Comparison of ENCODE assay signal across 7 mouse cellular contexts in genomic region chr2:127133621-127134461, GRCm38 (mm10). TPM values are rescaled to one million over a fixed set of nuclear protein-coding genes. Genes with fewer than 3 reads are reported as not detected.
DNase-seq lines count a peak whose midpoint lies in the region; ATAC-seq and TF ChIP-seq lines count a peak whose summit lies in the region.

TSS of gene Ncaph (minus strand) at chr2:127133954.

- peak within 1 kb of the TSS; percentile 90 for H3K27ac ChIP-seq in embryonic facial prominence, embryonic 12.5 days
- H3K27ac ChIP-seq in heart, adult 2 months, result peak within 1 kb of the TSS; percentile 76
- H3K27ac ChIP-seq in limb, embryonic 13.5 days, result peak within 1 kb of the TSS; percentile 76
- H3K27ac ChIP-seq in midbrain, embryonic 16.5 days (ENCODE audit: low read length), result peak within 1 kb of the TSS; percentile 78

- peak; percentile 7; the same call in 1 of the 2 replicates for TF ChIP-seq CTCF in heart, adult 2 months (IDR thresholded peaks at IDR 0.05)

- no peaks in the 10 kb centered on the region for H3K9me3 ChIP-seq in embryonic facial prominence, embryonic 12.5 days
- H3K9me3 ChIP-seq in limb, embryonic 13.5 days, result no peaks in the 10 kb centered on the region
- H3K9me3 ChIP-seq in midbrain, embryonic 16.5 days (replicated peaks; ENCODE audit: control insufficient read depth, low read length, poor library complexity, severe bottlenecking), result no peaks in the 10 kb centered on the region

- peak; percentile 96 for TF ChIP-seq POLR2A in heart, adult 2 months (IDR thresholded peaks at IDR 0.05; ENCODE audit: insufficient read depth, low read depth, low read length)

- no peaks in the 10 kb centered on the region for H3K27me3 ChIP-seq in embryonic facial prominence, embryonic 12.5 days
- H3K27me3 ChIP-seq in heart, adult 2 months (ENCODE audit: control insufficient read depth, insufficient read depth, low read length), result no peaks in the 10 kb centered on the region
- H3K27me3 ChIP-seq in limb, embryonic 13.5 days, result no peaks in the 10 kb centered on the region
- H3K27me3 ChIP-seq in midbrain, embryonic 16.5 days (ENCODE audit: control insufficient read depth, insufficient read depth, low read depth, low read length), result no peaks in the 10 kb centered on the region

- no peaks in the 10 kb centered on the region; the same call in 1 of the 2 replicates for H3K79me2 ChIP-seq in heart, adult 2 months (replicated peaks; ENCODE audit: control insufficient read depth, insufficient read depth, low read length)

- H3K4me1 ChIP-seq in embryonic facial prominence, embryonic 12.5 days, result peaks cover 32% of the 10 kb centered on the region
- H3K4me1 ChIP-seq in heart, adult 2 months (ENCODE audit: control insufficient read depth, insufficient read depth, low read length), result peaks cover 10% of the 10 kb centered on the region
- peaks cover 47% of the 10 kb centered on the region for H3K4me1 ChIP-seq in limb, embryonic 13.5 days
- H3K4me1 ChIP-seq in midbrain, embryonic 16.5 days (ENCODE audit: control insufficient read depth, insufficient read depth, low read length), result peaks cover 11% of the 10 kb centered on the region

- H3K36me3 ChIP-seq in embryonic facial prominence, embryonic 12.5 days, result no peaks in the 10 kb centered on the region
- peaks cover 4% of the 10 kb centered on the region; the same call in 1 of the 2 replicates for H3K36me3 ChIP-seq in heart, adult 2 months (ENCODE audit: control insufficient read depth, insufficient read depth, low read length)
- no peaks in the 10 kb centered on the region for H3K36me3 ChIP-seq in limb, embryonic 13.5 days
- H3K36me3 ChIP-seq in midbrain, embryonic 16.5 days (ENCODE audit: control insufficient read depth, insufficient read depth, low read length), result no peaks in the 10 kb centered on the region

- TF ChIP-seq EP300 in heart, adult 2 months (IDR thresholded peaks at IDR 0.05; ENCODE audit: insufficient read depth, low read depth, low read length), result no peak

- 2% methylated on average over 57 of the region's 57 CpGs for WGBS in embryonic facial prominence, embryonic 12.5 days
- 2% methylated on average over 57 of the region's 57 CpGs for WGBS in heart, adult 2 months
- WGBS in limb, embryonic 13.5 days, result 2% methylated on average over 57 of the region's 57 CpGs
- WGBS in midbrain, embryonic 16.5 days, result 2% methylated on average over 57 of the region's 57 CpGs

- peak; percentile 85 for ATAC-seq in embryonic facial prominence, embryonic 12.5 days (ENCODE audit: insufficient number of reproducible peaks, insufficient read depth, low FRiP score, low TSS enrichment)
- ATAC-seq in limb, embryonic 13.5 days (ENCODE audit: low FRiP score, low read depth), result peak; percentile 93
- ATAC-seq in midbrain, embryonic 16.5 days, result peak; percentile 95

- intact Hi-C loops in heart, adult 2 months (cut with DNase I), result loop anchor here (5.0 kb wide), 1 partner anchor 62 kb away; the partner anchor contains the start of gene Blvra

- H3K9ac ChIP-seq in embryonic facial prominence, embryonic 12.5 days, result peak within 1 kb of the TSS; percentile 74
- peak within 1 kb of the TSS; percentile 70 for H3K9ac ChIP-seq in heart, adult 2 months (ENCODE audit: low read depth, low read length)
- peak within 1 kb of the TSS; percentile 68 for H3K9ac ChIP-seq in limb, embryonic 13.5 days
- peak within 1 kb of the TSS; percentile 78 for H3K9ac ChIP-seq in midbrain, embryonic 16.5 days (ENCODE audit: low read depth, low read length)

- H3K4me3 ChIP-seq in embryonic facial prominence, embryonic 12.5 days, result peak within 1 kb of the TSS; percentile 69
- H3K4me3 ChIP-seq in heart, adult 2 months, result peak within 1 kb of the TSS; percentile 89
- peak within 1 kb of the TSS; percentile 74 for H3K4me3 ChIP-seq in limb, embryonic 13.5 days
- H3K4me3 ChIP-seq in midbrain, embryonic 16.5 days (ENCODE audit: low read depth, low read length), result peak within 1 kb of the TSS; percentile 94

- H3K4me2 ChIP-seq in embryonic facial prominence, embryonic 12.5 days (replicated peaks), result peak within 1 kb of the TSS; percentile 68
- peak within 1 kb of the TSS; percentile 76 for H3K4me2 ChIP-seq in limb, embryonic 13.5 days (replicated peaks)
- H3K4me2 ChIP-seq in midbrain, embryonic 16.5 days (ENCODE audit: low read length), result peak within 1 kb of the TSS; percentile 78

- DNase-seq in adrenal gland, postnatal 25 days, result peak; percentile 96
- peak; percentile 94 to 98 for DNase-seq in heart, adult 2 months
- DNase-seq in kidney, adult 8-10 months, result peak; percentile 88 to 94
- DNase-seq in spleen, postnatal 10 days (ENCODE audit: low spot score in 2 of 2), result peak; percentile 98 to 100

RNA-seq across cellular contexts. Expression of gene Ncaph, which starts in this region (rescaled TPM):
- total RNA-seq in adrenal gland, postnatal 25 days (2021), result 6.4 and 7.5 TPM in 2 replicates
- polyA plus RNA-seq in embryonic facial prominence, embryonic 12.5 days (2016; fragmentation: Nextera tagmentation; extraction: Ambion mirVana), result 91.3 and 96.2 TPM in 2 replicates
- total RNA-seq in heart, adult 2 months (2021), result 1 to 10 TPM in 1 of 2 experiments, under 1 TPM in 1; 0.64 to 1.4 TPM
- 0.41 and 0.44 TPM in 2 replicates for polyA plus RNA-seq in heart, adult 2 months (2012; rRNA removed)
- polyA plus RNA-seq in limb, embryonic 13.5 days (2015; fragmentation: Nextera tagmentation; extraction: Ambion mirVana), result 81.7 and 83.1 TPM in 2 replicates
- polyA plus RNA-seq in midbrain, embryonic 16.5 days (2015; fragmentation: Nextera tagmentation; extraction: Ambion mirVana), result 10.0 and 12.6 TPM in 2 replicates

Comparison
In these comparisons a context has a peak if more than half of its experiments do, and no peak if none do; other contexts are left out.
1. Peak in every context shown above with its lines: DNase-seq, ATAC-seq, H3K4me3 ChIP-seq and H3K27ac ChIP-seq.